8 mouse cellular contexts compared by ENCODE assay signal in genomic region chr4:142165835-142166701, GRCm38 (mm10).
DNase-seq lines count a peak whose midpoint lies in the region; ATAC-seq and TF ChIP-seq lines count a peak whose summit lies in the region.

No protein-coding gene starts in this region.

- ATAC-seq in midbrain, embryonic 11.5 days (ENCODE audit: low FRiP score): peak; percentile 31; the same call in 1 of the 2 replicates
- no peak for ATAC-seq in midbrain, embryonic 15.5 days (replicated peaks)
- ATAC-seq in embryonic facial prominence, embryonic 11.5 days (replicated peaks; ENCODE audit: insufficient number of reproducible peaks, low FRiP score, low TSS enrichment, low read depth): no peak
- ATAC-seq in intestine, embryonic 15.5 days: peak; percentile 34; the same call in 1 of the 2 replicates
- ATAC-seq in liver, embryonic 15.5 days (ENCODE audit: insufficient read depth): peak; percentile 43; the same call in 1 of the 2 replicates
- ATAC-seq in stomach, postnatal 0 days (ENCODE audit: low FRiP score, low TSS enrichment): peak; percentile 13; the same call in 1 of the 2 replicates

- H3K4me3 ChIP-seq in midbrain, embryonic 11.5 days (ENCODE audit: low read depth, low read length): no peak overlapping the region
- no peak overlapping the region for H3K4me3 ChIP-seq in midbrain, embryonic 15.5 days
- H3K4me3 ChIP-seq in embryonic facial prominence, embryonic 11.5 days (ENCODE audit: low read depth, low read length): no peak overlapping the region
- H3K4me3 ChIP-seq in intestine, embryonic 15.5 days (replicated peaks): no peak overlapping the region
- H3K4me3 ChIP-seq in liver, embryonic 15.5 days (replicated peaks): no peak overlapping the region
- no peak overlapping the region for H3K4me3 ChIP-seq in stomach, postnatal 0 days (ENCODE audit: low read depth, low read length)

- TF ChIP-seq CTCF in stomach, postnatal 0 days (IDR thresholded peaks at IDR 0.05; ENCODE audit: low read depth): no peak

- no peaks in the 10 kb centered on the region for H3K36me3 ChIP-seq in midbrain, embryonic 11.5 days (ENCODE audit: control insufficient read depth, insufficient read depth, low read length)
- H3K36me3 ChIP-seq in midbrain, embryonic 15.5 days (replicated peaks): no peaks in the 10 kb centered on the region
- H3K36me3 ChIP-seq in embryonic facial prominence, embryonic 11.5 days (replicated peaks; ENCODE audit: control insufficient read depth, insufficient read depth, low read depth, low read length): no peaks in the 10 kb centered on the region; the same call in 1 of the 2 replicates
- peaks cover 5% of the 10 kb centered on the region; the same call in 1 of the 2 replicates for H3K36me3 ChIP-seq in intestine, embryonic 15.5 days
- no peaks in the 10 kb centered on the region for H3K36me3 ChIP-seq in liver, embryonic 15.5 days (replicated peaks)
- H3K36me3 ChIP-seq in stomach, postnatal 0 days (ENCODE audit: control insufficient read depth, insufficient read depth, low read length): no peaks in the 10 kb centered on the region

- no peaks in the 10 kb centered on the region for H3K27me3 ChIP-seq in midbrain, embryonic 11.5 days (ENCODE audit: control insufficient read depth, insufficient read depth, low read length)
- H3K27me3 ChIP-seq in midbrain, embryonic 15.5 days (replicated peaks): no peaks in the 10 kb centered on the region
- H3K27me3 ChIP-seq in embryonic facial prominence, embryonic 11.5 days (ENCODE audit: control insufficient read depth, insufficient read depth, low read length): no peaks in the 10 kb centered on the region
- no peaks in the 10 kb centered on the region for H3K27me3 ChIP-seq in intestine, embryonic 15.5 days (replicated peaks)
- H3K27me3 ChIP-seq in liver, embryonic 15.5 days: no peaks in the 10 kb centered on the region
- no peaks in the 10 kb centered on the region for H3K27me3 ChIP-seq in stomach, postnatal 0 days (ENCODE audit: control insufficient read depth, insufficient read depth, low read length)

- WGBS in midbrain, embryonic 11.5 days: 12% methylated on average over 18 of the region's 18 CpGs
- WGBS in midbrain, embryonic 15.5 days: 21% methylated on average over 18 of the region's 18 CpGs
- 9% methylated on average over 18 of the region's 18 CpGs for WGBS in embryonic facial prominence, embryonic 11.5 days
- WGBS in intestine, embryonic 15.5 days: 38% methylated on average over 18 of the region's 18 CpGs
- 9% methylated on average over 18 of the region's 18 CpGs for WGBS in liver, embryonic 15.5 days (ENCODE audit: insufficient replicate concordance)
- WGBS in stomach, postnatal 0 days: 46% methylated on average over 18 of the region's 18 CpGs

- no peak overlapping the region for H3K9ac ChIP-seq in midbrain, embryonic 11.5 days (ENCODE audit: low read length)
- H3K9ac ChIP-seq in midbrain, embryonic 15.5 days: no peak overlapping the region
- peak overlapping the region; percentile 25 for H3K9ac ChIP-seq in embryonic facial prominence, embryonic 11.5 days (replicated peaks; ENCODE audit: low read length)
- peak overlapping the region; percentile 17; the same call in 1 of the 2 replicates for H3K9ac ChIP-seq in intestine, embryonic 15.5 days
- H3K9ac ChIP-seq in liver, embryonic 15.5 days: no peak overlapping the region
- no peak overlapping the region for H3K9ac ChIP-seq in stomach, postnatal 0 days (ENCODE audit: low read length)

- H3K27ac ChIP-seq in midbrain, embryonic 11.5 days (ENCODE audit: low read depth, low read length): no peak overlapping the region
- no peak overlapping the region for H3K27ac ChIP-seq in midbrain, embryonic 15.5 days
- H3K27ac ChIP-seq in embryonic facial prominence, embryonic 11.5 days (replicated peaks; ENCODE audit: low read depth, low read length): peak overlapping the region; percentile 28; the same call in 1 of the 2 replicates
- peak overlapping the region; percentile 48 for H3K27ac ChIP-seq in intestine, embryonic 15.5 days
- no peak overlapping the region for H3K27ac ChIP-seq in liver, embryonic 15.5 days (replicated peaks)
- H3K27ac ChIP-seq in stomach, postnatal 0 days (replicated peaks): peak overlapping the region; percentile 63; the same call in 1 of the 2 replicates

- no peak for TF ChIP-seq EP300 in stomach, postnatal 0 days (optimal IDR thresholded peaks at IDR 0.05)

- peak; percentile 92 for DNase-seq in midbrain, embryonic 11.5 days (ENCODE audit: low spot score, missing footprints)
- DNase-seq in embryonic facial prominence, embryonic 11.5 days (ENCODE audit: low spot score): peak; percentile 41
- peak; percentile 46 for DNase-seq in stomach, postnatal 0 days (ENCODE audit: low spot score)
- DNase-seq in urinary bladder, postnatal 14 days (ENCODE audit: low spot score): no peak
- DNase-seq in frontal cortex, postnatal 14 days (ENCODE audit: low spot score in 2 of 2): no peak

- no peaks in the 10 kb centered on the region for H3K9me3 ChIP-seq in midbrain, embryonic 11.5 days (ENCODE audit: control insufficient read depth, low read length)
- H3K9me3 ChIP-seq in midbrain, embryonic 15.5 days: no peaks in the 10 kb centered on the region
- H3K9me3 ChIP-seq in embryonic facial prominence, embryonic 11.5 days (replicated peaks; ENCODE audit: control insufficient read depth, low read length): no peaks in the 10 kb centered on the region
- no peaks in the 10 kb centered on the region for H3K9me3 ChIP-seq in intestine, embryonic 15.5 days
- no peaks in the 10 kb centered on the region for H3K9me3 ChIP-seq in liver, embryonic 15.5 days (replicated peaks)
- no peaks in the 10 kb centered on the region for H3K9me3 ChIP-seq in stomach, postnatal 0 days (ENCODE audit: control insufficient read depth, low read length)

- H3K4me1 ChIP-seq in midbrain, embryonic 11.5 days (ENCODE audit: control insufficient read depth, insufficient read depth, low read length): peaks cover 10% of the 10 kb centered on the region
- peaks cover 10% of the 10 kb centered on the region for H3K4me1 ChIP-seq in midbrain, embryonic 15.5 days
- peaks cover 6% of the 10 kb centered on the region for H3K4me1 ChIP-seq in embryonic facial prominence, embryonic 11.5 days (ENCODE audit: control insufficient read depth, insufficient read depth, low read length)
- peaks cover 30% of the 10 kb centered on the region for H3K4me1 ChIP-seq in intestine, embryonic 15.5 days (replicated peaks)
- H3K4me1 ChIP-seq in liver, embryonic 15.5 days (replicated peaks): peaks cover 13% of the 10 kb centered on the region
- peaks cover 3% of the 10 kb centered on the region for H3K4me1 ChIP-seq in stomach, postnatal 0 days (replicated peaks; ENCODE audit: control insufficient read depth, insufficient read depth)

- no peak overlapping the region for H3K4me2 ChIP-seq in midbrain, embryonic 11.5 days
- no peak overlapping the region for H3K4me2 ChIP-seq in midbrain, embryonic 15.5 days
- no peak overlapping the region for H3K4me2 ChIP-seq in embryonic facial prominence, embryonic 11.5 days (ENCODE audit: low read depth, low read length)
- 0 out of 2 replicates have a peak overlapping the region, but pooled peaks have one; percentile 11 for H3K4me2 ChIP-seq in intestine, embryonic 15.5 days (replicated peaks)
- peak overlapping the region; percentile 23 for H3K4me2 ChIP-seq in liver, embryonic 15.5 days
- no peak overlapping the region for H3K4me2 ChIP-seq in stomach, postnatal 0 days (replicated peaks; ENCODE audit: low read depth)

Comparison
In these comparisons a context has a peak if more than half of its experiments do, and no peak if none do; other contexts are left out.
1. ATAC-seq: peak in midbrain, embryonic 11.5 days (single experiment), intestine, embryonic 15.5 days (single experiment), liver, embryonic 15.5 days (single experiment) and stomach, postnatal 0 days (single experiment); none in midbrain, embryonic 15.5 days (single experiment) and embryonic facial prominence, embryonic 11.5 days (single experiment).
2. DNase-seq: peak in midbrain, embryonic 11.5 days (single experiment), embryonic facial prominence, embryonic 11.5 days (single experiment) and stomach, postnatal 0 days (single experiment); none in urinary bladder, postnatal 14 days (single experiment) and frontal cortex, postnatal 14 days (0 of 2).
3. H3K27ac ChIP-seq: peak in embryonic facial prominence, embryonic 11.5 days (single experiment), intestine, embryonic 15.5 days (single experiment) and stomach, postnatal 0 days (single experiment); none in midbrain, embryonic 11.5 days (single experiment), midbrain, embryonic 15.5 days (single experiment) and liver, embryonic 15.5 days (single experiment).
4. H3K4me2 ChIP-seq: peak in intestine, embryonic 15.5 days (single experiment) and liver, embryonic 15.5 days (single experiment); none in midbrain, embryonic 11.5 days (single experiment), midbrain, embryonic 15.5 days (single experiment), embryonic facial prominence, embryonic 11.5 days (single experiment) and stomach, postnatal 0 days (single experiment).
5. H3K9ac ChIP-seq: peak in embryonic facial prominence, embryonic 11.5 days (single experiment) and intestine, embryonic 15.5 days (single experiment); none in midbrain, embryonic 11.5 days (single experiment), midbrain, embryonic 15.5 days (single experiment), liver, embryonic 15.5 days (single experiment) and stomach, postnatal 0 days (single experiment).